Mouse (Mus musculus) cerebellum, adult 8-10 months (tissue): ENCODE results near the gene F5.
"Not testable (repeated sequence)": the region's sequence is repeated elsewhere in the genome, so short reads cannot be mapped to it uniquely, and the experiment has no call there.

Source experiments
- DNase-seq: peaks from one replicate; pipeline ENCODE4 v3.0.0; 2022

Gene F5

DNA sequence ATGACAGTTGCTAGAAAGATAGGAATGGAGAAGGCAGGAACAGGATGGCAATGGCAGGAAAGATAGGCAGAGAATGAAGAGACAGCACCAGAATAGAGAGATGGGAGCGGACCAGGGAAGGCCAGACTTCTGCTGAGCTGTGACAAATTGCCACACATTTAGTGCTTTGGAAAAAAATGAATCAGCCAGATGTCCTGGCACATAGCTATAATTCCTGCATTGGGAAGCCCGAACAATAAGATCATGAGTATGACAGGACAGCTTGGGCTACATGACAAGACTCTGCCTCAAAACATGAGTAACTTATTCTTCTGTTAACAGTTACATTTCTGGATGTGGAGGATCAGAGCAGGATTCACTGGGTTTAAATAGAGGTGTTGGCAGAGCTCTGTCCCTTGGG is 8.1 kb downstream of the F5 start:
- no peak for DNase-seq

DNA sequence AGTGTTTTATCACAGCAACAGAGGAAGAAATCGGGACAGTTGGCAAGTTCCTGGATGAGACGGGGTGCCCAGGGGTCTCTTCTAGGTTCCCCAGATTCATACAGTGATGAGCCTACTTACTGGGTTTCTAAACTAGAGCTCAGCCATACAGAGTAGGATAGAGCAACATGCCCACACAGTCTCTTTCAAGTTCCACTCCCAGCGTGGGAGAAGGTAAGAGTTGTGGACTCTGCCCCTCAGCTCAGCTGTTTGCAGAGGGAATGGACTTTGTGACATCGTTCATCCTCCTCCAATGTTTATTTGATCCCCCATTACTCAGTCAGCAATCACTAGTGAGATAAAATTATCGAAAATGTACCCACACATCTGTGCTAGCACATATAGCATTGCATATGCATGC is 11.1 kb downstream of the F5 start:
- DNase-seq: no peak

DNA sequence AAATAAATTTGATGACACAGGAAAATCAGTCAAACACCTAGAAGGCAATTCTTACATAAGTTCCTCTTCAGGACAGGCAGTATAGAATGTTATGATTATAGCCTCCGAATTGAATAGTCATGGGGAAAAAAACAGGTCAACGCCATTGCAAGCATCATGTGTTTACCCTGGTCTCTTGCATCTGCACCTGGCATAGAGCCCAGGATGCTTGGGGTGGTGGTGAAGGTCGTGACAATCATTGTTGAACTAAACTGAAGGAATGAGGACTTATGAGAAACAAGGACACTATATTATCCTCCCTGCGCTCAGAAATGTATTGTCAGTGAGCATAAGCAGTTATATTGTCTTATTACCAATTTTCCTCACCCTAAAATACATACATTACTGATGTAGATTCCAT is 17.2 kb downstream of the F5 start:
- DNase-seq: no peak

DNA sequence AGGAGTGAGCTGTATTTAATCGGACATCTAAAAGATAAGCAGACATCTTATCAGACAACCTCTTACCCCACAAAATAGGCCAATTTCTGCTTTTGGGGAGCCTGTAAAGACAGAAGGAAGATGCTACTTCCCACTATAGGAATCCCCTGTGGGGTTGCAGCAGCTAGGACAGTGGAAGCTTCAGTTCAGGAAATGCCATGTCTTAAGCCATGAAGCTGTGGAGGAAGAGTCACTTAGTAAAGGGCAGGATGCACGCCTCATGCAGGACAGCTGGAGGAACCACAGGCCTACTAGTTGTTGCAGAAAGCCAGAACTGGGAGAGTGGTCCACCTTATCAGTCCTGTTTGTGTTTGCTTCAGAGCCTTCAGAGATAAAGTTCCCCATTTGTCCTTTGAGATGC is 18.8 kb downstream of the F5 start:
- no peak for DNase-seq

DNA sequence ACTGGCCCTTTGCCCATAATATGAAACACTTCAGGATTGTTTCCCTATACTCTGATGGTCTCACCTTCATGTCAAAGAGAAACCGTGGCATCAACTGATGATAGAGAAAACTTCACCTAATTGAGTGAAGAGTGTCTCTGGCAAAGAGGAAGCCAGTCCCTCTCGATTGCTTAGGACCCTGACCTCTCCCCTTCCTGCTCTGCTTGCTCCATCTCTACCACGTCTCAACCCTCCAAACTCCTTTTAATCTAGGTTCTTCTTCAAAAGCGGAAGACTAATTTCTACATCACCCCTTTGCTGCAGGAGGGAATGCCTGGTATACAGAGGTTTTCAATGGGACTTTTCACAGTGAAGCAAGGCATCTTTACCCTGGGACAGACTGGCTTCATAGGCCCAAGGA is 21.5 kb downstream of the F5 start:
- DNase-seq: no peak

DNA sequence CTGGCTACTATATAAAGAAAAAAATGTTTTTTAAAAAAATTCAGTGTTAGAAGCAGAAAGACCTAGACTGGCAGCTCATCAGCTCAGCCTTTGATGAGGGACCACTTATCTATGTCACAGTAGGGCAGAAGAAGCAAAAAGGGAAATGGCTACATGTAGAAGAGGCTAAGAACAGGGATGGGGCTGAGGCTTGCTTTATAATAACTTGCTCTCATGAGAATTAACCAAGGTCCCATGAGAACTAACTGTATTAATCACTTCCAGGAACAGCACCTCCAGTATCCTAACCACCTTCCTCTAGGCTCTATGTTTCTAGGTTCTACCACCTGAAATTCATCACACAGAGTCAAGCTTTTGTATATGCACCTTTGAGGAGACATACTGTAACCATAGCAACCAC is 25.2 kb downstream of the F5 start:
- DNase-seq: no peak

DNA sequence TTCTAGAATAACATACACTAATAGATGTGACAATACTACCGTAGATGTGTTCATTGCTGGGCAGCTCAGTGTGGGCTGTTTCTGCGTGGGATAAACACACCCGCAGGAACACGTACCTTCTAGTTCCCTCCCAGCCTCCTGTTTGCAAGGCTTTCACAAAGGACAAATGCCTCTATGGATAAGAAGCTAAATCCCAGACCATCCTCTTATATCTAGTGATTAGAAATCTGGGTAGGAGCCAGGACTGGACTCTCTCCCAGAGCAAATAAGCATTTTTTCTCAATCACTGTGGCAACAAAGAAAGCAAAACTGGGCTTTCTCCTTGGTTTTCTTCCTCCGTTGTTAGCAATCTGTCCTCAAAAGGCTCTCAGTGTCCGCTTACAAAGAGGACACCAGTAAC is 26.8 kb downstream of the F5 start:
- no peak for DNase-seq

DNA sequence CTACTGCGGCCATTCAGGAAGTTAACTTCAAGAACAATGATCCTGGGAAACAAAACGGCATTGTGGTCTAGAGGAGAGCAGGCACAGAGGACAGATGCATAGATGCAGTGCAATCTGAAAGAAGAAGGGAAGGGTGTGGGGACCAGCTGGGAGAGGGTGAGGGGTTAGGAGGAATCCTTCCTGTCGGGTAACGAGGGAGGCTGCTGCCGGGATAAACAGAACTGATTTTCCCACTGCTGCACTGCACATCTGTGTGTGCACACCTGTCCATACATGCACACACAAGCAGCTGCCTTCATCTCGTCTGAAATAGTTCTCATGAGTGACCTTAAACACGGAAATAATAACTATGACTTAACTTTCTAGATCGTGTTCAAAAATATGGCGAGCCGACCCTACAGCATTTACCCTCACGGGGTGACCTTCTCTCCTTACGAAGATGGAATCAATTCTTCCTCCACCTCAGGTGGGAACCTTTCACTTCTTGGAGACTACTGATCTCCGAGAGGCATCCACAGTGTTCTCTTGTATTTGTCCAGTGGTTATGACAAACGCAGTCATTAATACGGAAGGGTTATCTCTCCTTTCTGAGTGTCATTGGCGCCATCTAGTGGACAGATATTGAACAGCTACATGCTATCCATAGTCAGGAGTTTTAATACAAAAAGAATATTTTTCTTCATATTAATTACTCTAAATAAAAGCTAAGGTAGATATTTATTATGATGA is 32.7 kb downstream of the F5 start:
- DNase-seq: peak; percentile 41

DNA sequence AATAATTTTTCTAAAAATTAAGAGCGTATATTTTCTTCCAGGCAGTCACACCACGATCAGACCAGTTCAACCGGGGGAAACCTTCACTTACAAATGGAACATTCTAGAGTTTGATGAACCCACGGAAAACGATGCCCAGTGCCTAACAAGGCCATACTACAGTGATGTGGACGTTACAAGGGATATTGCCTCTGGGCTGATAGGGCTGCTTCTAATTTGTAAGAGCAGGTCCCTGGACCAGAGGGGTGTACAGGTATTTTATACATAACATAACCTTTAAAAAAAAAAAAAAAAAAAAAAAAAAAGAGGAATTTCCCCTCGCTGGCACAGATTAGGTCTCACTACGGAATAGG is 33.2 kb downstream of the F5 start:
- DNase-seq: no peak

DNA sequence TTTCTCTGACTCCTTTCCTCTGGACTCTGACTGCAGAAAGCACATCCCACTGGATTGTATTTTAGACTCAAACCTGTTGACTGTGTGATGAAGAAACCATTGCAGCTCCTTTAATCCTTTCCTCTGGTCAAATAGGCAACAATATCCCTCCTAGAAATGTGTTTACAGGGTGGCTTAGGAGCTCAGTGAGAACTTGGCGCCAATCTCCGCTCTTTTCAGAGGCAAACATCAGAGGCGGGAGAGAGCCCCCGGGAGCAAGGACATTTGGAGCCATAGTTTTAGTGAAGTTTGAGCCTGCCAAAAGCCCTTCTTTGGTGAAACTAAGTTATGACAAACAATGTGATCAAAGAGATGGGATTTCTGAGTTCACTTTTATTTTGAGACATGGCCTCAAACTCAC is 33.7 kb downstream of the F5 start:
- no peak for DNase-seq

DNA sequence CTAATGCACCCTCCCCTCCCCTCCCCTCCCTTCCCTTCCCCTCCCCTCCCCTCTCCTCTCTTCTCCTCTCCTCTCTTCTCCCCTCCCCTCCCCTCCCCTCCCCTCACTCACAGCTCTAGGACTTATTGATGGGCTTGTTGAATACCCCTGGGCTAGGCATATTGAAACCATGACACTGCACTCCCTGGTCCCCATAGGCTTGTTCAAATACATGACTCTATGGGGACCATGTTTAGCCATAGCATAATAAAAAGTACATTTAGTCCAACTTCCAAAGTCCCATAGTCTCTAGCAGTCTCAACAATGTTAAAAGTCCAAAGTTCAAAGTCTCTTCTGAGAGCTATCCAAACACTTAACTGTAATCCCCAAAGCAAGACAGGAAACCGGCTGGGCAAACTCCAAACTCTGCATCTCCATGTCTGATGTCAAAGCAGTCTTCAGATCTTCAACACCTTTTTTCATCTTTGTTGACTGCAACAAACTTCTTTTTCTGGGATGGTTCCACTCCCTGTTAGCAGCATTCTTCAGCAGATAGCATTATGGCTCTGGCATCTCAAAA is 35.4 kb downstream of the F5 start:
- no peak for DNase-seq

DNA sequence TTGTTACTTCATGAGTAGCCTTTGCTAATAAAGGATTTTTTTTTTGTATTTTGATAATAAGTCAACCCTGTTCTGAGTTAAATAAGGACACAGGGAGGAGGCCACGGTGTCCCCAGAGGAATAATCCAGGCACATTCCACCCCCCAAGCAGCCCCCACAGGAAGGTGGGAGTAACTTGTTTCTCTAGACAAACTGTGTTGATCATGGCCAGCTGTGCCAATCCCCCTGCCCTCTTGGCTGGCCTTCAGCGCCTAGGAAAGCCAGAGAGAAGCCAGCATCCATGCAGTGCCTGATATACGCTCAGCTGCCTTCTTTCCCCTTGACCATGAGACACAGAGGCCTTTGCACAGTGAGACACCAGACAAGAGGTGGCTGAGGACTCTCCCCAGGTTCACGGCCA is 47.9 kb downstream of the F5 start:
- DNase-seq: no peak

DNA sequence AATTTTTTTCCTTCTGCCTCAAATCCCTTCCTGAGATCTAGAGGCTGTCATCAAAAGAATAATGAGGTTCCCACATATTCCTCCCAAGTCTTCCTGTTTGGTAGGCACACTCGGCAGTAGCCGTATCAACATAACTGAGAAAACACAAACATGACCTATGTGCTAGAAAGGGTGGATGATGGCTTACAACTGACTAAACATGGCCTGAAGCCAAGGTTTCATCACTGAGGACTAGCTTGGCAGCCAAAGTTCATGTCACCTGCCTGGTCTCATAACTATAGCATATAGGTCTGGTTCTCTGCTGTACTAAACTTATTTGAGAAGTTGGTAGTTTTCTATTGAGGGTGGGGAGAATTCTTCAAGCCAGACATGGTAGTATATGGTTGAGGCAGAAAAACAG is 56.8 kb downstream of the F5 start:
- no peak for DNase-seq

DNA sequence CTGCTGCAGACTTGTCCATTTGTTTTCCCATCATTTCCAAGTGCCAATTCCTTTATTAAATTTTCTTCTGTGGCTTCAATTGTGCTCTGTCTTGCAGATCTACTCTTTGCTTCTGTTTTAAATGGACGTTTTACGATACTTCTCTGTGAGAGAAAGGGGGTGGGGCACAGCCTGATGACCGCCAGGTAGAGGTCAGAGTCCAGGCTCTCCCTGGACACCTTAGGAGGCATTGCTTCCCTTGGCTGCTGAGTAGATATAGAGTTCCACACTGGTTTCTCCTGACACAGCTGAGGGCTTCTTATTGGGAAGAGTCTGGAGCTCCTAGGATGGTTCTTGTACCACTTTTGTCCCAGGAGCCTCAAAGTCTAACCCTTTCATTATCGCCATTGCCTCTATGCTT is 59.3 kb downstream of the F5 start:
- no peak for DNase-seq

DNA sequence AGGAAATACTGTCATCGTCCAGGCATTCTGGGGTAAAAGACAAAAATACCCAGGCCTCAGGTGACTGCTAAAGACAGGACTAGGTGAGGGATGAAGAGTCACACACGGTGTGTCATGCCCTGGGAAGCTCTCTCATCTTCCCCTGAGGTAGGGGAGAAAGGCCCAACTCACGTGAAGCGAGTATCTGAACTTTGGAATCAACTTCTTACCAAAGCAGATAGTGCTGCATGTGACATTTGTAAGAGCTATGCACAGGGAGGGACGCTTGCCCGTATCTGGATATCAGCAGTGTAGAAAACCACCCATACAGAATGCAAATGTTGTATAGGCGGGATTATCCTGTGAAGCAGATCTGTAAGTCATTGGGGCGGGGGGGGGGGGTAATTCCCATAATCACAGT is 61.0 kb downstream of the F5 start:
- DNase-seq: no peak

DNA sequence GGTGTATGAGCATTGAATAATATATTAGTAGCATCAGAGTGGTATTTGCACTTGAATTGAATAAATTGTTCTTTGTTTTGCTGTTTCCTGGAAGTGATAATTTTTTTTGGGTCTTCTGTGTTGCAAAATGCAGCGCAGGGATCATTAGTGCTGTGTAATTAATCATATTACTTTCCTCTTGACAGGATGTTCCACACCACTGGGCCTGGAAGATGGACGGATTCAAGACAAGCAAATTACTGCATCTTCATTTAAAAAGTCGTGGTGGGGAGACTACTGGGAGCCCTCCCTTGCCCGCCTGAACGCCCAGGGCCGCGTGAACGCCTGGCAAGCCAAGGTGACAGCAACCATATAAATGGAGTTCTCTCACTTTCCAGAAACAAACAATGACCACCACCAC is 62.6 kb downstream of the F5 start:
- DNase-seq: no peak

DNA sequence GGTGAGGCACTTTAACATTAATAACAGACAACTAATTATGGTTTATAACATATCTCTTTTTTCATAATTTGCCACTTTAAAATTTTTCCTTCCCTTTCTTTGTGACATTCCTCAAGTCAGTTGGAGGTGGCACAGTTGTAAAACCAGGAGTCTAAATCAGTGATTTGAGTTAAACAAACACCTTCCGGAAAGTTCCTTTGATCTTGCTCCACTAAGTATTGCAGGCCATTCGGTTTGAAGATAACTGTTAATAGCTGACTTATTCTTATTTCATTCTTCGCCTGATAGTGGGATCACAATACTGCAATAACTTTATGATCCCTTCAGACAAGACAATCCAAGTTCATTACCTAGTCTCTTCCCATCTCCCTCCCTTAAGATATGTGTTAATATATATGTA is 63.5 kb downstream of the F5 start:
- DNase-seq: no peak

DNA sequence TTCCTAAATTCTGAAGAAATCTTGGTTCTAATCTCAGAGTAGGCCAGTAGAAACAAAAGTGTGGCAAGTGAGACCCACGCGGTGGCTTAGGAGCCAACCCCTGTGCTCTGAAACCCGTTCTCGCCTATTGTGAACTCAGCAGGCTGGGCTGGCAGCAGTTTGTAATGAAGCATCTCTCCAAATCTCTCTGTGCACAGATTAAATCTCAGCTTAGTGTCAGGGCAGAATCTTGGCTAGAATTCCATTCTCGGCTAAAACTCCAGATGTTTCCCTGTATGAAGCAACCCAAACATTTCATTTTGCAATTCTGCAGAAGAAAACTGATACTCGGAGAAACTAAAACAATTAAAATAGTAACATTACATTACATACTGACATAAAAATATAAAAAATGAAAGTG is 63.9 kb downstream of the F5 start:
- no peak for DNase-seq

DNA sequence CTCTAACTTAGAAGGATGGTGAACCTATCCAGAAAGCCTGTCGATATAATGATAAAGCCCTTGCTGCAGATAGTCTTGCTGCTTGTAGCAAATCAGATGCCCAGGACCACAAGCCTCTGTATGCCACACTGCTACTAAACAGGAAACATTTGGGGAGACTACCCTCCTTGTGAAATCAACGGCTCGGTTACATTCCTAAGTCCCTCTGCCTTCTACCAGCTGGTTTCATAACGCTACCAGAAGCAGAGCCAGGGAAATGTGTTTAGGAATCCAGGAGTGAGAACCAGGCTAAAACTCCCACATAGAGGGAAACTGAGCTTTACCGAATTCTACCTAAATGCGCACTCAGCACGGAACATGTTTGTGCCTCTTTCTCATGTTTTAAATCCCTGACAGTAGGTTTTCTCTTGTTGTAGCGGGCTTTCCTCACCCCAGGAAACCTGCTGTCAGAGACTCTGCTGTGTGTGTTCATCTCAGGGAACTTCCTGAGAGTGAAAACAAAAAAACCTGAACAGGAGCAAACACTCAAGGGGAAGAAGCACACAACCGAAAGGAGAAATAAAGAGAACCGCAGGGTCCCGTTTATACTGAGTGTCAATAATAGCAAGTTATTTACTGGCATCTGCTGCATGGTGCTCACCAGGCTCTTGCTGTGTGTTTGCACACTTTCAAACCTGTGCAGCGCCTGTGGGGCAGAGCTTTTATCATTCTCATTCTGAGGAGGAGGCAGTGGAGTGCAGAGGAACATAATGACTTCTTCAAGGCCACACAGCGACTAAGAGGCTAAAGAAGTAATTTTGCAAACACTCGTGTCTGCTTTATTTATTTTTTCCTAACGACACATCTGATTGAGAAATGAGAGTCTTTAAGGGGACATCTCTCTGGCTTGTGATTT is 66.4 kb downstream of the F5 start:
- DNase-seq: peak; percentile 14

DNA sequence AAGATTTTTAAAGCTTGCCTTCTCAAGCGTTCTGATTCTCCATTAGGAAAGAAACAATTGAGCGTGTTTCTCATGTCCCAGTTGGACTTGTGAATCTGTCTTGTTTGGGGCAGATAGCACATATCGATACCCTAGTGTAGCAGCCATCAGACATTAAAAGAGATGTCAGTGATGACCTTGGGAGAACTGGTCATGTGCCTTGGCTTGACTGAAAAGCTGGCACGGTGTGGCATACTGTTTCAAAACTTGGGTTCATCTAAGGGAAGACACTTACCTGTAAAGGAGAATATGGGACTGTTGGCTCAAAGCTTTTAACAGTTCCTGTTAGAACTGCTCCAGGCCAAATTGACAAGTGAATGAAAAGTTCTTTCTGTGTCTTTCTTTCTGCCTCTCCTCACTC is 68.6 kb downstream of the F5 start:
- no peak for DNase-seq

DNA sequence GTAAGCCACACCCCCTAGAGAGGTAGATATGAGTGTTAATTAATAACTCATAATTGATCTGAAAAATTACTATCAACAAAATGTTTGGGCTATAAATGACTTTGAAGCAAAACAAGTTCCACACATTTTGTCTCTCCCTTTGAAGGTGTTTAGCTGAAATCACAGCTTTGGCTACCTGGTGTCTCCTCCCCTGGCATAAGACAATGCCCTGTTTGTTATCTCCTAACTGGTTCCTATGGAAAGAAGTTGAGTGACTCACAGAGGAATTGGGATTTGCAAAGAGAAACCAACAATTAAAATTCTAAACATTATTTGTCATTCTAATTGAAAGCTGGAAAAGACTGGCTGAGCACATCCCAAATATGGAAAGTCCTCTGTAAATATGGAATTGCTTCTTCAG is 71.5 kb downstream of the F5 start:
- no peak for DNase-seq

DNA sequence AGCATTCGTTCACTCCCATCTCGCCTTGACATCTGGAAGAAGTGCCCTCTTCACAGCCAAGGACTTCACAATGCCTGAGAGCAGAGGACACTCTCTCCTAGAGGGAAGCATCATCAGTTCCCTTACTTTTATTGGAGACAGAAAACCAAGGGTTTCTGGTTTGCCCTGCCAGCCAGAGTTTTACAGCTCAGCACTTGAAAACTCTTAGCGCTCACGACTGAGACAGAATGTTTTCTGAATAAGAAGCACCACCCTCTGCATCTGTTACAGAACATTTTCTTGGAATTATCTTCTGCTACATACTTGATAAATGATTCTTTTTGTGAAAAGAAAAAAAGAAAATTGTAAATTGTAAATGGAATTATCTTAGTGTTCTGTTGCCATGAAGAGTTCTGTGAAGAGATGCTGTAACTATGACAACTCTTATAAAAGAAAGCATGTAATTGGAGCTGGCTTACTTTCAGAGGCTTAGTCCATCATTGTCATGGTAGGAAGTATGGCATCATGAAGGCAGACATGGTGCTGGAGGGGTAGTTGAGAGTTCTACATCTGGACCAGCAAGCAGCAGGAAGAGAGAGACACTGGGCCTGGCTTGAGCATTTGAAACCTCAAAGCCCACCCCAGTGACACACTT is 80.4 kb downstream of the F5 start:
- DNase-seq: not testable (repeated sequence)

DNA sequence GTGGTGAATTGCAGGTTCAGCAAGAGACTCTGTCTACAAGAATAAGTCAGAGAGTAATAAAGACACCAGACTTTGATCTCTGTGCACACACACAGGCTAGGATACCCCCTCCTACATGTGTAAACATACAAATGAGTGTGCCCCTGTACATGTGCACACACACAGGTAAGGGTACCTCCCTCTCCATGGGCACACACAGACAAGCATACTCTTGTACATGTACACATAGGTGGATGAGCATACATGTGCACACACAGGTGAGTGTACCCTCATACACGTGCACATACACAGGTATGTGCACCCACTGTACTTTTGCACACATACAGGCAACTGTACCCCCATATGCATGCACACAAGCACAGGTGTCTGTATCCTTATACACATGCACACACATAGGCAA is 81.8 kb downstream of the F5 start:
- DNase-seq: no peak

DNA sequence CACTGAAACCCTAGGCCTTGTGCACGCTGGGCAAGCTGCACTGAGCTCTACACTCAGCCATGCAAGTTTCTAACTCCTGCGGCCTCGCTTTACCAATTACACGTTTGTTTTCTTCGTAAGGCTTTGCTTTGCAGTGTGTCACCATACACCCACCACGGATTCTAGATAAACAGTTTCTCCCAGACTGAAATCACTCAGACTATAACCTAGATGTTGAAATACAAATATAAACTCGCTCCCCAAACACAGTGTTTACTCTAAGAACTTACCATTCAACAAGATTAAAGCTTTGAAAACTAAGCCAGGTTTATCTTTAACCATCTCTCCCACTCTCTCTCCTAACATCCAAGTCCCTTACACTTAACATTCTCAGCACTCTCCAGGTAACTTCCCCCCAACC is 83.4 kb downstream of the F5 start:
- DNase-seq: no peak
